Mouse (Mus musculus): Measurements from ENCODE around the gene Suclg2.
A peak's percentile ranks its signal among the peaks of the same experiment; 100 is the strongest.

Gene Suclg2

DNA sequence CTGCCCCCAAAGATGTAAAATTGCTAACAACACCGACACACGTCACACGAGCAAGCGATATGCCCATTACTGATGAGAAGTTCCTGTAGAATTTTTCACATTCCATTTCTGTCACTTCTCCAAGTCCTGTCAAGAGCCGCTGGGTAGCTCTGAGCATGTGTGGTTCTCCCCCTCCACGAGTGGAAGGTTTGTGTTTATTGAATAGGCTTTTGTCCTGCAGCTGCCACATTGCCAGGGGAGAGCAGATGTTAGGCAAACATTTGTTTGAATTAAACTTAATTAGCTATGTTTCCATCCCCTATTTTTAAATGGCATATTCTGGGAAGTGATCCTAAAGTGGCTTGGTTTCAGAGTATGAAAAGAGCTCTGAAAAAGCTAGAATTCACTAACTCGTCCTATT is 249.1 kb downstream of the Suclg2 start:
- DNase-seq (ENCODE audit: low read depth, low spot score), result no peak

DNA sequence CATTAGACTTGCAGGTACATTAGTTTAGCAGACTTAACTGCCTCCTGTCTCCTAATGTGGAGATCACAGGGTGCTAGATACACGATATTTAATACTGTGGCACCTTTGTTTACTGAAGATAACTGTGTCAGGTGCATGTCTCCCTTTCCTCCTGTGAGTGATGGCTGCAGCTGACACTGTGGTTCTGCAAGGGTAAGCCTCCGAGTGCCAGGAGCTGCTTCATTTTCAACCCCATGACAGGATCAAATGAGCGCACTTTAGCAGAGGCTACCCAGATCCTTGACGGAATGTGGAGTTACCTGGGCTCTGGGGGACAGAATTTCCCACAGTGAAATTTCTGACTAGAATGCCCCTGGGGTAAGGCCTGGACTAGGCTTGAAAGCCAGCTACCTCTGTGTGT is 253.3 kb downstream of the Suclg2 start:
- peak; percentile 25 for DNase-seq (ENCODE audit: low read depth, low spot score)

DNA sequence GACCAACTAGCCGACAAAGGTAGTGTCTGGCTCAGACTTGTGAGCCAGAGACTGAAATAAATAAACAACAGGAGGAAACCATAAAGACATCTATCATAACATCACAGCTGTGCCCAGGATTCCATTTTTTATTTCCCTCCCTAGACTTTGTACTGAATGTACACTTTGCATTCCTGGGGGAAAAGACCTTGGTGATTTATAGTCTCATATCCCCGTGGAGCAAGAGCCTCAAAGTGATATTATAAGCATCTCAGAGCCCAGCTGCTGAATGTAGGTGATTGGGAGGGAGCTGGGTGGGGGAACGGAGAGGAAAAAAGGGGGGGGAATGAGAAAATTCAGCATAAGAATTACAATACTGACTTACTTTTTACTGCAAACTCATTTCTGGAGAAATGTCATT is 259.2 kb downstream of the Suclg2 start:
- DNase-seq (ENCODE audit: low read depth, low spot score), result no peak

DNA sequence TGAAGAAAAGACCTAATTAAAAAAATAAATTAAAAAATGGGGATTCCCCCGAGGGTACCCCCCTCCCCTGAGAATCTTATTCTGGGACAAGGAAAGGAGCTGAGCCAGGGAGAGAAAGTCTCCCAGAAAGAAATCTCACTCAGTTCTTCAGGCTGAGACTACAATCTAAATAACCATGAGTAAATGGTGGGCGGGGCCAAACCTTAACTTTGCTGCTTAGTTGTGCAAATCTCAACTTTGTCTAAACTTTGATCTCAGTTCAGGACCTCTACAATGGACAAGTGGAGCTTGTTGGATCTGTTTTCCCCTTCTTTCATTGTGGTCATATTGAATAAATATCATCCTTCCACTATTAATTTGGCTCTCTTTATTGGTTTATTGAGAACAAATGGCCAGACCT is 272.4 kb downstream of the Suclg2 start:
- no peak for DNase-seq (ENCODE audit: low read depth, low spot score)

DNA sequence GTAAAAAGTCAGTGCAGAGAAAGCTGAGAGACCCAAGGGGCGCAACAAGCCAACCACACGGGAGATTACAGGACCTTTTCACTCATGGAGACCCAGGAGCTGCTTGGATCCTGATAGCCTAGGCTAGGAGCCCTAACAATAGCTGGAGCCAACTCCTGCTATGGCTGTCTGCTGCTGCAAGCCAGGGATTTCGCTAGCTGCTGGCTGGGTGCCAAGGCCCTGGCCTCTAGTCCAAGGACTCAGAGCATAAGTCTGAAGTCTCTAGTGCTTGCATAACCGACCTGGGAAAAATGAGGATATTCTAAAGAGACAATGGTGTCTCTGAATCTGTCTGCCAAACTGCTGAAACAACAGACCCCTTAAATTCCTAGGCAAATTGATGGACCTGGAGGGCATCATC is 273.6 kb downstream of the Suclg2 start:
- DNase-seq (ENCODE audit: low read depth, low spot score), result peak; percentile 42
